Mouse (Mus musculus): ENCODE data around the gene Qsox2. TPM values are rescaled to one million over a fixed set of nuclear protein-coding genes. Genes with fewer than 3 reads are reported as not detected.

The Qsox2 gene
- polyA plus RNA-seq, 1 experiment, result 15.3 TPM

- no peak overlapping the region for H3K4me3 ChIP-seq (ENCODE audit: insufficient read depth, low read depth, low read length)
- 9% methylated on average over 10 of the region's 10 CpGs for WGBS
- H3K27ac ChIP-seq (ENCODE audit: insufficient read depth, low read depth, low read length), result no peak overlapping the region
- no peaks in the 10 kb centered on the region; the same call in 1 of the 2 replicates for H3K4me1 ChIP-seq (ENCODE audit: control insufficient read depth, insufficient read depth, low read length)
- DNase-seq, result no peak
- no peaks in the 10 kb centered on the region for H3K36me3 ChIP-seq (ENCODE audit: control insufficient read depth, insufficient read depth, low read length)
- TF ChIP-seq CTCF (conservative IDR thresholded peaks at IDR 0.05; ENCODE audit: insufficient read depth, insufficient read length, low read depth, low read length) (no peak), POLR2A (IDR thresholded peaks at IDR 0.05; ENCODE audit: low read depth, low read length) (no peak)
- H3K27me3 ChIP-seq (replicated peaks; ENCODE audit: control insufficient read depth, insufficient read depth, low read length), result peaks cover 1% of the 10 kb centered on the region; the same call in 1 of the 2 replicates
Observed at GRCm38 (mm10) chr2:26205761-26206160, 31.6 kb downstream of the Qsox2 start.

GRCm38 (mm10) chr2:26205126-26205525 lies 32.2 kb downstream of the Qsox2 start:
- no peak for DNase-seq
- 2% methylated on average over 16 of the region's 16 CpGs for WGBS
- Histone ChIP-seq H3K27me3 (replicated peaks; ENCODE audit: control insufficient read depth, insufficient read depth, low read length) (peaks cover 1% of the 10 kb centered on the region; the same call in 1 of the 2 replicates), H3K36me3 (ENCODE audit: control insufficient read depth, insufficient read depth, low read length) (no peaks in the 10 kb centered on the region), H3K4me3 (ENCODE audit: insufficient read depth, low read depth, low read length) (no peak overlapping the region), H3K27ac (ENCODE audit: insufficient read depth, low read depth, low read length) (no peak overlapping the region), H3K4me1 (ENCODE audit: control insufficient read depth, insufficient read depth, low read length) (no peaks in the 10 kb centered on the region; the same call in 1 of the 2 replicates)
- TF ChIP-seq POLR2A (IDR thresholded peaks at IDR 0.05; ENCODE audit: low read depth, low read length), result no peak
- no peak for TF ChIP-seq CTCF (conservative IDR thresholded peaks at IDR 0.05; ENCODE audit: insufficient read depth, insufficient read length, low read depth, low read length)

GRCm38 (mm10) chr2:26202849-26203475 lies 34.4 kb downstream of the Qsox2 start:
- peaks cover 1% of the 10 kb centered on the region; the same call in 1 of the 2 replicates for H3K27me3 ChIP-seq (replicated peaks; ENCODE audit: control insufficient read depth, insufficient read depth, low read length)
- no peak for DNase-seq

DNA sequence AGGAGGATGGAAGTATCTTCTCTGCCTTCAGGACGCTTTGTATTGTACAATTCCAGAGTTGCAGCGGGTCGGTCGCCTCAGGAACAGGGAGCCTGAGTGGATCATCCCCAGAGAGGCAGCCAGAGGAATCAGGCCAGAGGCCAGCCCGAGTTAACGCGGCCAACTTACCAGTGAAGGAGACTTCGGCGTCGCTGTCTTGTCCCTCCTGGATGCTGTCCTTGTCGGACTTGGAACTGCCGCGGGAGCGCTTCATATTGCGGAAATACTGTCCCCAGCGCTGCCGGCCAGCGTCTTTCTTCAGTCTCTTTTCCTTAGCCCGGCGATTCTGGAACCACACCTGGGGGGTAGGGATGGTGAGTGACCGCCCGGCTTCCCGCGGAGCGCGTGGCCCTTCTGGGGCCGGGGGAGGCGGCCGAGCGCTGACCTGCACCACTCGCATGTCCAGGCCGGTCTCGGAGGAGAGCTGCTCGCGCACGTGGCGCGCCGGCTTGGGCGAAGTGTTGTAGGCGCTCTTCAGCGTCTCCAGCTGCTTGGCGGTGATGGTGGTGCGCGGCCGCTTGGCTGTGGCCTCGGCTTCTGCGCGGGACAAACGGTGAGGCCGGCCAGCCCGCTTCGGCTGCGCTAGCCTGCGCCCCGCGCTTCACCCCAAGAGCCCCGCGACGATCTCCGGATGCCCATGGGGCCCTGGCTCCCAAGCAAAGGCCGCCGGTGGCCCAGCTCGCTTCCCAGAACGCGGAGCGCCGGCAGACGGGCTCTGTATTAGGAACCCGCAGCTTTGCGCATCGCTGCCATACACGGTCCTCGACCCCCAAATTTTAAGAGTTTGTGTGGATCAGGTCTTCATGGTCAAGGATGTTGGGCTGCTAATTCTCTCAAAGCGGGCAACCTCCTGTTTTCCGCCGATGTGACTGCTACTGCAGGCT lies 35.1 kb downstream of the Qsox2 start:
- Histone ChIP-seq H3K36me3 (ENCODE audit: control insufficient read depth, insufficient read depth, low read length) (no peaks in the 10 kb centered on the region), H3K27me3 (replicated peaks; ENCODE audit: control insufficient read depth, insufficient read depth, low read length) (peaks cover 1% of the 10 kb centered on the region; the same call in 1 of the 2 replicates), H3K4me1 (ENCODE audit: control insufficient read depth, insufficient read depth, low read length) (no peaks in the 10 kb centered on the region), H3K27ac (ENCODE audit: insufficient read depth, low read depth, low read length) (no peak overlapping the region), H3K4me3 (ENCODE audit: insufficient read depth, low read depth, low read length) (no peak overlapping the region)
- no peak for DNase-seq
- TF ChIP-seq POLR2A (IDR thresholded peaks at IDR 0.05; ENCODE audit: low read depth, low read length) (no peak), CTCF (conservative IDR thresholded peaks at IDR 0.05; ENCODE audit: insufficient read depth, insufficient read length, low read depth, low read length) (no peak)
- 1% methylated on average over 77 of the region's 77 CpGs for WGBS

More at GRCm38 (mm10) chr2:26202849-26203475, 34.4 kb downstream of the Qsox2 start:
- H3K36me3 ChIP-seq (ENCODE audit: control insufficient read depth, insufficient read depth, low read length), result no peaks in the 10 kb centered on the region
- H3K4me1 ChIP-seq (ENCODE audit: control insufficient read depth, insufficient read depth, low read length), result no peaks in the 10 kb centered on the region
- TF ChIP-seq CTCF (conservative IDR thresholded peaks at IDR 0.05; ENCODE audit: insufficient read depth, insufficient read length, low read depth, low read length) (no peak), POLR2A (IDR thresholded peaks at IDR 0.05; ENCODE audit: low read depth, low read length) (no peak)
- WGBS, result 2% methylated on average over 36 of the region's 36 CpGs
- no peak overlapping the region for H3K27ac ChIP-seq (ENCODE audit: insufficient read depth, low read depth, low read length)
- H3K4me3 ChIP-seq (ENCODE audit: insufficient read depth, low read depth, low read length), result no peak overlapping the region

- H3K36me3 ChIP-seq (ENCODE audit: control insufficient read depth, insufficient read depth, low read length), result no peaks in the 10 kb centered on the region
- 3% methylated on average over 10 of the region's 10 CpGs for WGBS
- TF ChIP-seq POLR2A (IDR thresholded peaks at IDR 0.05; ENCODE audit: low read depth, low read length), result no peak
- no peak for TF ChIP-seq CTCF (conservative IDR thresholded peaks at IDR 0.05; ENCODE audit: insufficient read depth, insufficient read length, low read depth, low read length)
- no peaks in the 10 kb centered on the region for H3K4me1 ChIP-seq (ENCODE audit: control insufficient read depth, insufficient read depth, low read length)
- no peak overlapping the region for H3K4me3 ChIP-seq (ENCODE audit: insufficient read depth, low read depth, low read length)
- H3K27me3 ChIP-seq (replicated peaks; ENCODE audit: control insufficient read depth, insufficient read depth, low read length), result no peaks in the 10 kb centered on the region; the same call in 1 of the 2 replicates
- DNase-seq, result no peak
- H3K27ac ChIP-seq (ENCODE audit: insufficient read depth, low read depth, low read length), result no peak overlapping the region
Observed at GRCm38 (mm10) chr2:26198488-26198887, 38.8 kb downstream of the Qsox2 start.

- TF ChIP-seq POLR2A (IDR thresholded peaks at IDR 0.05; ENCODE audit: low read depth, low read length) (no peak), CTCF (conservative IDR thresholded peaks at IDR 0.05; ENCODE audit: insufficient read depth, insufficient read length, low read depth, low read length) (no peak)
- no peak overlapping the region for H3K27ac ChIP-seq (ENCODE audit: insufficient read depth, low read depth, low read length)
- WGBS, result 54% methylated on average over 7 of the region's 7 CpGs
- no peaks in the 10 kb centered on the region for H3K36me3 ChIP-seq (ENCODE audit: control insufficient read depth, insufficient read depth, low read length)
- H3K4me3 ChIP-seq (ENCODE audit: insufficient read depth, low read depth, low read length), result no peak overlapping the region
- no peak for DNase-seq
- H3K4me1 ChIP-seq (ENCODE audit: control insufficient read depth, insufficient read depth, low read length), result no peaks in the 10 kb centered on the region
- H3K27me3 ChIP-seq (replicated peaks; ENCODE audit: control insufficient read depth, insufficient read depth, low read length), result no peaks in the 10 kb centered on the region
Observed at GRCm38 (mm10) chr2:26194552-26195339, 42.6 kb downstream of the Qsox2 start.

Measured in kidney, adult 2 months (tissue).